Mouse (Mus musculus): ENCODE data around the gene Apoc4.

Apoc4 gene

DNA sequence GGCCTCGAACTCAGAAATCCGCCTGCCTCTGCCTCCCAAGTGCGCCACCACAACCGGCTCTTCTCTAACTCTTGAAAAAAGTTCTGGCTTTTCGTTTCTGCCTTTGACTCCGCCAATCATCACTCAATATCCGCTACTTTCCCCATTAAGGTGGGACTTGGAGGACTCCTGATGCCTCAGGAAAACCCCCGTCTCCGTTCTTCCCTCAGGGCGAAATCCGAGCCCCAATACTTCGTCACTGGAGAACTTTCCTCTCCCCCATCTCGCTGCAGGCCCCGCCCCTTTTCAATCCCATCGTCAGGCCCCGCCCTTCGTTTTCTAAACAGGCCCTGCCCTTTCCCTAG lies 53.1 kb downstream of the Apoc4 start:
- no peak for DNase-seq

Data from thymus, postnatal 4 days (tissue).